Mouse (Mus musculus) small intestine, adult 2 months (tissue): ENCODE results near the gene Prss57. TPM values are rescaled to one million over a fixed set of nuclear protein-coding genes. Genes with fewer than 3 reads are reported as not detected.
A peak's percentile ranks its signal among the peaks of the same experiment; 100 is the strongest.

Experiments
- H3K27ac ChIP-seq: fragments of 200-500 bp; 2 replicates; pipeline ENCODE4 v1.5.1; 2012; ENCODE audit warnings: low read depth, low read length, control low read depth, inconsistent platforms; ENCODE audit not compliant: insufficient read depth
- H3K27me3 ChIP-seq: fragments of 200-500 bp; 2 replicates; pipeline ENCODE4 v1.6.1; 2012; ENCODE audit warnings: mild to moderate bottlenecking, moderate library complexity, low read length, inconsistent platforms; ENCODE audit not compliant: control insufficient read depth, insufficient read depth
- H3K36me3 ChIP-seq: fragments of 200-500 bp; 2 replicates; pipeline ENCODE4 v1.6.1; 2012; ENCODE audit warnings: mild to moderate bottlenecking, low read length, control low read depth, inconsistent platforms; ENCODE audit not compliant: control insufficient read depth, insufficient read depth
- H3K4me1 ChIP-seq: fragments of 200-500 bp; 2 replicates; pipeline ENCODE4 v1.6.1; 2012; ENCODE audit warnings: low read length, inconsistent platforms, mixed read lengths; ENCODE audit not compliant: control insufficient read depth, insufficient read depth, insufficient read length
- H3K4me3 ChIP-seq: fragments of 200-500 bp; 2 replicates; pipeline ENCODE4 v1.5.1; 2012; ENCODE audit warnings: low read depth, mild to moderate bottlenecking, control low read depth, inconsistent platforms, low read length, moderate library complexity
- CTCF ChIP-seq: fragments of 200-500 bp; IDR thresholded peaks from 2 replicates; pipeline ENCODE4 v1.5.1; 2012; ENCODE audit warnings: low read depth, mild to moderate bottlenecking, control low read depth, inconsistent platforms, low read length, moderate library complexity, mixed read lengths; ENCODE audit not compliant: insufficient replicate concordance, insufficient read length; ENCODE audit errors: extremely low read depth
- POLR2A ChIP-seq: fragments of 200-500 bp; IDR thresholded peaks from 2 replicates; pipeline ENCODE4 v1.6.1; 2012; ENCODE audit warnings: low read depth, mild to moderate bottlenecking, control low read depth, inconsistent platforms, low read length, moderate library complexity
- WGBS: fragments of 180-500 bp; shearing (Covaris S2); methylation state at CpG from one replicate; pipeline ENCODE4 v1.1.7; 2018; 5-methylcytosine and 5-hydroxymethylcytosine counted together
- polyA plus RNA-seq: library from polyadenylated mRNA; depleted of rRNA; stranded (reverse); fragments of >200 nt; gene quantifications from 2 replicates; pipeline ENCODE4 v1.2.3, GENCODE M21; 2012

Prss57 gene
- polyA plus RNA-seq, 1 experiment, result 0.67 TPM

DNA sequence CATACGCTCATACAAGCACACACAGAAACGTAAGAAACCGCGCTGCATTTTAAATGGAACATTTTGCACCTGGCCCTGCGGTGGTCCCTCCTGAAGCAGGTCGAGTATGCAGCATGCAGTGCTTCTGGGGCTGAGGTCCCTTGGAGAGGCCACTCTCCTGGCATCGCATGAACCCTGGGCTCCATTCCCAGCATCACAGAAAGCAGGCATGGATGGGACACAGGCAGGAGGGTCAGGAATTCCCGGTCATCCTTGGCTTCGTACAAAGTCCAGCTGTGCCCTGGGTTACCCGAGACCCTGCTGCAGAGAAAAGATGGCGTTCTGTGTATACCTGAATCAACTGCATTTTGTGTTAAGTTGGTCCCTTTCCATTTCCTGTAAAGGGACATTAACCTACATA lies 9.7 kb upstream of the Prss57 start:
- Histone ChIP-seq H3K36me3 (no peaks in the 10 kb centered on the region), H3K27ac (no peak overlapping the region), H3K27me3 (no peaks in the 10 kb centered on the region), H3K4me1 (peaks cover 28% of the 10 kb centered on the region), H3K4me3 (no peak overlapping the region)
- 80% methylated on average over 11 of the region's 11 CpGs for WGBS
- no peak for TF ChIP-seq POLR2A
- no peak for TF ChIP-seq CTCF

DNA sequence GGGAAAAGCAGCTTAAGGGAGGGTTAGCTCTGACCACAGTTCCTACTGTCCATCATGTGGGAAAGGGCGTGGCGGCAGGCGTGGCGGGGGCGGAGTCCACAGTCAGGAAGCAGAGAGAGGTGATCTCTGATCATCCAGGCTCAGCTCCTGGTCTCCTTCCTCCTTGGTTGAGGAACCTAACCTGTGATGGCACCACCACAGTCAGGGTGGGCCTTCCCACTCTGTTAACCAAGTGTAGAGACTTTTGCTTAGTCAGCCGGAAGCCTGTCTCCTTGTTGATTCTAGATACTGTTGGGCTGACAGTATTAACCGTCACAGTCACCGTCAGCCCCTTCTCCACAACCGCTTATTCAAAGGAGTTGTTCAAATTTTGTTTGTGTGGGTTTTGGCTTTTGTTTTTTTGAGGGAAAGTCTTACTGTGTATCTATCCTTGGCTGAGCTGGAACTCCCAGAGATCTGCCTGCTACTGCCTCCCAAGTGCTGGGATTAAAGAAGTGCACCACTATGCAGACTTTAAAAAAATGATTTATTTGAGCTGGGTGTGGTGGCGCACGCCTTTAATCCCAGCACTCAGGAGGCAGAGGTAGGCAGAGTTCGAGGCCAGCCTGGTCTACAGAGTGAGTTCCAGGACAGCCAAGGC lies 7.6 kb upstream of the Prss57 start:
- no peaks in the 10 kb centered on the region for H3K36me3 ChIP-seq
- no peak overlapping the region for H3K4me3 ChIP-seq
- TF ChIP-seq POLR2A, result no peak
- WGBS, result 67% methylated on average over 12 of the region's 12 CpGs
- H3K4me1 ChIP-seq, result peaks cover 41% of the 10 kb centered on the region
- H3K27ac ChIP-seq, result peak overlapping the region; percentile 67
- H3K27me3 ChIP-seq, result no peaks in the 10 kb centered on the region

DNA sequence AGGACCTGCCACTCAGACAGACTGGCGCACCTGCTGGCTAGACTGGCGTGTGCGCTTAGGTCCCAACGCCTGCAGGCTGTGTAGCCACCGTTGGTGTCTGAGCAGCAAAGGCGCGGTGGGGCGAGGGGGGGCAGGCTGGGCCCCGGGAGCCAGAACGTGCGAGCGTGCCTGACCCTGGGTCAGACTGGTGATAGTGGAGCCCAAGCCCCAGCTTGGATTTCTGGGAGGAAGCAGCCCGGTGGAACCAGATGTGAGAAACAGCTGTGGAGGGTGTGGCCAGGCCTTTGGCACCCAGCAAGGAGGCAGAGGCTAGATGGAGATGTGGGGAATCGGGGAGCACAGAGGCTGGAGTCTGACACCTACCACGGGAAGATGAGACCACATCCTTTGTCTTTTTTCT lies 6.6 kb upstream of the Prss57 start:
- WGBS, result 15% methylated on average over 15 of the region's 15 CpGs
- Histone ChIP-seq H3K4me3 (no peak overlapping the region), H3K27ac (peak overlapping the region; percentile 67; the same call in 1 of the 2 replicates), H3K36me3 (no peaks in the 10 kb centered on the region), H3K4me1 (peaks cover 35% of the 10 kb centered on the region), H3K27me3 (no peaks in the 10 kb centered on the region)
- no peak for TF ChIP-seq CTCF
- TF ChIP-seq POLR2A, result no peak

DNA sequence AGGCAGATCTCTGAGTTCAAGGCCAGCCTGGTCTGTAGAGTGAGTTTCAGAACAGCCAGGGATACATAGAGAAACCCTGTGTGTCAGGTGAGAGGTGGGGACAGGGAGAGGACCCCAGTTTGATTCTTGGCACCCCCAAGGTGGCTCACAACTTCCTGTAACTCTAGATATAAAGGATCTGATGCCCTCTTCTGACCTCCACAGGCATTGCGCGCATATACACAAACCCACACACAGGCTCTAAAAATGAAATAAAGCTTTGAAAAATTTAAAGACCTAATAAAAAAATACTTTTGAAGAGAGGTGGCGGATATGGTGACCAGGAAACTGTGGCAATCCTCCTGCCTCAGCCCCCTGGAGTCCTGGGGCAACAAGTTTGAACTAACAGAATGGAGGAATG lies 5.1 kb upstream of the Prss57 start:
- TF ChIP-seq CTCF (no peak), POLR2A (no peak)
- no peak overlapping the region for H3K4me3 ChIP-seq
- H3K27me3 ChIP-seq, result no peaks in the 10 kb centered on the region
- no peak overlapping the region for H3K27ac ChIP-seq
- H3K36me3 ChIP-seq, result no peaks in the 10 kb centered on the region
- peaks cover 29% of the 10 kb centered on the region for H3K4me1 ChIP-seq
- 98% methylated on average over 3 of the region's 3 CpGs for WGBS

DNA sequence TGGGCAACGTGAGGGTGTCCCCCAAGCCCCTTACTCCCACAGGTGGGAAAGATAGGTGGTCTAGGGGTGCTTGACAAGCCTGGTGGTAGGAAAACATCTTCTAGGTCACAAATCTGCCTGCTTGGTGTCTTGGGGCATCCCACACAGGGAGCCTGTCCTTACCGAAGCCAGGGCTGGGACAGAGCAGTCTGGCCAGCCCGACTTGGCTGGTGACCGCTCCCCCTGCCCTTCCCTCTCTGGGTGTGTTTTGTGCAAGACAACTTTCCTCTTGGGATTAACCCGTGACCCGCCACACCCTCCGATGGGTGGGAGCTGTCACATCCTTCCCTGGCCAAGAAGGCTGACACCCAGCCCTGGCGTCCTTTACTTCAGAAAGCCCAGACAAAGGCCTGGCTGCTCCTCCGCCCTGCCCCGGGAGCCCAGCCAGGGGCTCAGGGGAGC lies 3.8 kb upstream of the Prss57 start:
- Histone ChIP-seq H3K27me3 (no peaks in the 10 kb centered on the region), H3K36me3 (no peaks in the 10 kb centered on the region), H3K4me3 (peak overlapping the region; percentile 72), H3K4me1 (peaks cover 29% of the 10 kb centered on the region), H3K27ac (peak overlapping the region; percentile 73)
- TF ChIP-seq POLR2A (no peak), CTCF (no peak)
- 27% methylated on average over 10 of the region's 10 CpGs for WGBS

DNA sequence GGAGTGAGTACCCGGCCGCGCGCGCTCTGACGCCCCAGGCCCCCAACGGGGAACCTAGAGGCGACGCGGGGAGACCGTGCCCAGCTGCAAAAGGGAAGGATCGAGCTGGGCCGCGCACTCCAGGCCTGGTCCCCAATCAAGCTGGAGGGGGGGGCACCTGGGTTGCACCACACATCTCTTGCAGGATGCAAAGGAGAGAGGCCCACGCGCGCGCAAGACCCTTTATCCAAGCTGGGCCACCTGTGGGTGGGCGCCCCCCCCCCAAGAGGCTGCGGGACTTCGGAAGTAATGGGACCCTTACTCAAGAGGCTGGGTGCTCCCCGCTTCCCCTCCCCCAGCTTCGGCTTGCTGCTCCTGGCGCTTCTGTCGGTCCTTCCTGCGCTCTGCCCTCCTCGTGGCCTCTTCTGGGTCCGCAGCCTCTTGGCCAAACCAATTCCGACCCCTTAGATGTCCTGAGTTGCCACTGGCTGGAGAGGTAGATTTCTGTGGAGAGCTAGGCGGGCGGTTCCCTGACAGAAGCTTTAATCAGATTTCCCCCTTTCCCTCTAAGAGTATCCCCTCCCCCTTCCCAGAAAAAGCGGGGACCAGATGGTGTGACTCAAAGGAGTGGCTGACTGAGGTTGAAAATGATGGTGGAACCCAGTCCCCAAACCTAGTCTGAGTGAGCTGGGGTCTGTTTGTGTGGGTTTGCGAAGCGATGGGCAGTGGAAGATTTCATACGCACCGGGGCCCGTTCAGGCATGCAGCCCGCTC lies 3.2 kb upstream of the Prss57 start:
- WGBS, result 15% methylated on average over 37 of the region's 38 CpGs
- peak overlapping the region; percentile 73 for H3K27ac ChIP-seq
- peaks cover 29% of the 10 kb centered on the region for H3K4me1 ChIP-seq
- TF ChIP-seq POLR2A (no peak), CTCF (peak; percentile 11; the same call in 1 of the 2 replicates)
- no peaks in the 10 kb centered on the region for H3K27me3 ChIP-seq
- peak overlapping the region; percentile 72 for H3K4me3 ChIP-seq
- no peaks in the 10 kb centered on the region for H3K36me3 ChIP-seq

DNA sequence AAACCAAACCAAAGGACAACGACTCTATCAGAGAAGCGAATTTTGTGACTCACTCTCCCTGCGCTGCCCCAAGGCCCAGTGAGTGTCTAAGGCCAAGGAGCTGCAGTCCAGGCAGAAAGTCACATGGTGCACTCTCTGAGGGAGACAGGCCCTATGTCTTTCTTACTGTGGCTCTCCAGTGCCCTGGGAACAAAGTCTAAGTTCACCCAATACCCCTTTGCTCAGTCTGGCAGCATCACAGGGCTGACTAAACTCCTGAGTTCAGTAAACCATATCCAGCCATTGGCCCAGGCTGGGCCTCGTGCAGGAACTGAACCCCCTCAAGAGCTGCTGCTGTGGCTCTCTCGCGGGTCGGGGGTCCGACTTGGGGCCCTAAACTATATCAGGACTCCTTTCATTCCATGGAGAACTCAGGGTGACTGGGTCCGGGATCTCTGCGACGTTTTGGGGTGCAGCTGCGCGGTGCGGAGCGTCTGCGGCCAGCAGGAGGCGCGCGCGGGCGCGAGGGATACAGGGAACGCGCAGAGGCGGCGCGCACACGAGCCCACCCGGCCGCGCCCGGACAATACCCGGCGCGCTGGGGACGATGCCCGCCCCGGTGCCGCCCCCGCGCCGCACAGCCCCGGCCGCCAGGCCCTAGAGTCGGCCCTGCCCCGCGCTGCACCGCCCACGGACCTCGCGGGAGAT lies 2.4 kb upstream of the Prss57 start, which contains the start of gene Palm:
Palm (plus strand) TSS at position 522 of the 687 bp plus-strand sequence.
- Histone ChIP-seq H3K36me3 (no peaks in the 10 kb centered on the region), H3K4me1 (peaks cover 25% of the 10 kb centered on the region), H3K27ac (peak within 1 kb of the TSS; percentile 73), H3K4me3 (peak within 1 kb of the TSS; percentile 72), H3K27me3 (no peaks in the 10 kb centered on the region)
- 6% methylated on average over 51 of the region's 51 CpGs for whole genome bisulfite sequencing
- TF ChIP-seq POLR2A, result no peak
- TF ChIP-seq CTCF, result peak; percentile 71
